Mouse (Mus musculus) neural tube, embryonic 14.5 days (tissue): ENCODE measurements at regions not wholly inside any gene's neighbourhood (a gene's known extent, or its start where the extent isn't known, plus 50 kb on each side); places are given as distances from the start of the nearest gene placed in this dataset.

ENCODE experiments used
- ATAC-seq: fragments of 200-750 bp; cut with Nextera tagmentation; 2 replicates; pipeline ENCODE4 v1.8.0; 2017; ENCODE audit warnings: low read depth, mild to moderate bottlenecking, moderate TSS enrichment, moderate library complexity
- H3K27ac ChIP-seq: fragments of 300-500 bp; sonication (generic); 2 replicates; pipeline ENCODE4 v1.5.1; 2014; ENCODE audit warnings: low read depth, mild to moderate bottlenecking, control low read depth, low read length, moderate library complexity, mixed read lengths
- H3K27me3 ChIP-seq: fragments of 300-500 bp; sonication (generic); 2 replicates; pipeline ENCODE4 v1.6.1; 2014; ENCODE audit warnings: low read length; ENCODE audit not compliant: control insufficient read depth, insufficient read depth
- H3K36me3 ChIP-seq: fragments of 300-500 bp; sonication (generic); 2 replicates; pipeline ENCODE4 v1.6.1; 2014; ENCODE audit warnings: low read length, mixed read lengths; ENCODE audit not compliant: control insufficient read depth, insufficient read depth
- H3K4me1 ChIP-seq: fragments of 300-500 bp; sonication (generic); 2 replicates; pipeline ENCODE4 v1.6.1; 2014; ENCODE audit warnings: low read length; ENCODE audit not compliant: control insufficient read depth, insufficient read depth
- H3K4me2 ChIP-seq: fragments of 300-500 bp; sonication (generic); 2 replicates; pipeline ENCODE4 v1.6.1; 2014; ENCODE audit warnings: mild to moderate bottlenecking, low read depth, low read length, control low read depth
- H3K4me3 ChIP-seq: fragments of 300-500 bp; sonication (generic); 2 replicates; pipeline ENCODE4 v1.5.1; 2014; ENCODE audit warnings: low read depth, low read length, control low read depth, mixed read lengths
- H3K9ac ChIP-seq: fragments of 300-500 bp; sonication (generic); replicated peaks from 2 replicates; pipeline ENCODE4 v1.6.1; 2014; ENCODE audit warnings: low read depth, mild to moderate bottlenecking, control low read depth, low read length, mixed read lengths
- H3K9me3 ChIP-seq: fragments of 300-500 bp; sonication (generic); 2 replicates; pipeline ENCODE4 v1.6.1; 2016; ENCODE audit warnings: low read length; ENCODE audit not compliant: control insufficient read depth
- WGBS: fragments of 180-500 bp; shearing (Covaris S2); extraction: QIAGEN DNeasy Blood & Tissue Kit; methylation state at CpG from one replicate; pipeline ENCODE4 v1.1.7; 2014; 5-methylcytosine and 5-hydroxymethylcytosine counted together

GRCm38 (mm10) chr14:106550150-106550549, 444.2 kb downstream of the Trim52 start:
- WGBS: 19% methylated on average over 1 of the region's 1 CpGs
- H3K27me3 ChIP-seq: no peaks in the 10 kb centered on the region
- peak; percentile 82; the same call in 1 of the 2 replicates for ATAC-seq
- H3K4me2 ChIP-seq: no peak overlapping the region
- no peak overlapping the region for H3K4me3 ChIP-seq
- no peaks in the 10 kb centered on the region for H3K4me1 ChIP-seq
- H3K36me3 ChIP-seq: no peaks in the 10 kb centered on the region
- no peak overlapping the region for H3K27ac ChIP-seq
- no peaks in the 10 kb centered on the region for H3K9me3 ChIP-seq
- no peak overlapping the region for H3K9ac ChIP-seq

- Histone ChIP-seq H3K27ac (no peak overlapping the region), H3K36me3 (no peaks in the 10 kb centered on the region), H3K4me3 (no peak overlapping the region), H3K9me3 (no peaks in the 10 kb centered on the region), H3K9ac (no peak overlapping the region), H3K4me1 (no peaks in the 10 kb centered on the region), H3K27me3 (no peaks in the 10 kb centered on the region), H3K4me2 (no peak overlapping the region)
- 76% methylated on average over 2 of the region's 2 CpGs for WGBS
- ATAC-seq: no peak
Measured at GRCm38 (mm10) chr14:106579281-106579680, 473.3 kb downstream of the Trim52 start.

GRCm38 (mm10) chr14:106581886-106582285, 475.9 kb downstream of the Trim52 start:
- Histone ChIP-seq H3K4me1 (no peaks in the 10 kb centered on the region), H3K9ac (no peak overlapping the region), H3K4me3 (no peak overlapping the region), H3K27ac (no peak overlapping the region), H3K36me3 (no peaks in the 10 kb centered on the region), H3K9me3 (no peaks in the 10 kb centered on the region), H3K27me3 (no peaks in the 10 kb centered on the region), H3K4me2 (no peak overlapping the region)
- ATAC-seq: peak; percentile 28; the same call in 1 of the 2 replicates
- 63% methylated on average over 6 of the region's 6 CpGs for WGBS

- no peaks in the 10 kb centered on the region for H3K9me3 ChIP-seq
- H3K4me2 ChIP-seq: no peak overlapping the region
- no peaks in the 10 kb centered on the region for H3K4me1 ChIP-seq
- H3K36me3 ChIP-seq: no peaks in the 10 kb centered on the region
- H3K27me3 ChIP-seq: no peaks in the 10 kb centered on the region
- H3K9ac ChIP-seq: no peak overlapping the region
- no peak for ATAC-seq
- H3K4me3 ChIP-seq: no peak overlapping the region
- no peak overlapping the region for H3K27ac ChIP-seq
- WGBS: 91% methylated on average over 9 of the region's 9 CpGs
Measured at GRCm38 (mm10) chr14:106593352-106593751, 487.4 kb downstream of the Trim52 start.

- ATAC-seq: no peak
Measured at GRCm38 (mm10) chr14:106593980-106594379, 488.0 kb downstream of the Trim52 start.

GRCm38 (mm10) chr14:106607041-106607440, 501.0 kb downstream of the Trim52 start:
- Histone ChIP-seq H3K27me3 (no peaks in the 10 kb centered on the region), H3K4me3 (no peak overlapping the region), H3K4me2 (no peak overlapping the region), H3K4me1 (peaks cover 8% of the 10 kb centered on the region; the same call in 1 of the 2 replicates), H3K9me3 (no peaks in the 10 kb centered on the region), H3K27ac (no peak overlapping the region), H3K9ac (no peak overlapping the region), H3K36me3 (no peaks in the 10 kb centered on the region)
- ATAC-seq: no peak
- 9% methylated on average over 3 of the region's 3 CpGs for WGBS

More at GRCm38 (mm10) chr14:106593980-106594379, 488.0 kb downstream of the Trim52 start:
- Histone ChIP-seq H3K27ac (no peak overlapping the region), H3K9ac (no peak overlapping the region), H3K4me1 (no peaks in the 10 kb centered on the region), H3K4me3 (no peak overlapping the region), H3K36me3 (no peaks in the 10 kb centered on the region), H3K27me3 (no peaks in the 10 kb centered on the region), H3K4me2 (no peak overlapping the region), H3K9me3 (no peaks in the 10 kb centered on the region)
- WGBS: 89% methylated on average over 3 of the region's 3 CpGs

GRCm38 (mm10) chr14:106608341-106608927, 502.4 kb downstream of the Trim52 start:
- 15% methylated on average over 7 of the region's 7 CpGs for WGBS
- peak overlapping the region; percentile 3; the same call in 1 of the 2 replicates for H3K4me2 ChIP-seq
- no peak overlapping the region for H3K9ac ChIP-seq
- H3K27ac ChIP-seq: no peak overlapping the region
- H3K36me3 ChIP-seq: no peaks in the 10 kb centered on the region
- H3K4me3 ChIP-seq: no peak overlapping the region
- no peaks in the 10 kb centered on the region for H3K9me3 ChIP-seq
- no peak for ATAC-seq
- peaks cover 8% of the 10 kb centered on the region; the same call in 1 of the 2 replicates for H3K4me1 ChIP-seq
- no peaks in the 10 kb centered on the region for H3K27me3 ChIP-seq
